Mouse (Mus musculus): Measurements from ENCODE around the gene Angptl7.

The Angptl7 gene

GRCm38 (mm10) chr4:148500410-148500867 is at the start of gene Angptl7:
TSS of gene Angptl7 (minus strand) at chr4:148500460.
- DNase-seq (ENCODE audit: low spot score in 2 of 2): no peak

- DNase-seq (ENCODE audit: low spot score in 2 of 2): no peak
These were observed 48.8 kb upstream of the Angptl7 start for GRCm38 (mm10) chr4:148549106-148549505.

DNA sequence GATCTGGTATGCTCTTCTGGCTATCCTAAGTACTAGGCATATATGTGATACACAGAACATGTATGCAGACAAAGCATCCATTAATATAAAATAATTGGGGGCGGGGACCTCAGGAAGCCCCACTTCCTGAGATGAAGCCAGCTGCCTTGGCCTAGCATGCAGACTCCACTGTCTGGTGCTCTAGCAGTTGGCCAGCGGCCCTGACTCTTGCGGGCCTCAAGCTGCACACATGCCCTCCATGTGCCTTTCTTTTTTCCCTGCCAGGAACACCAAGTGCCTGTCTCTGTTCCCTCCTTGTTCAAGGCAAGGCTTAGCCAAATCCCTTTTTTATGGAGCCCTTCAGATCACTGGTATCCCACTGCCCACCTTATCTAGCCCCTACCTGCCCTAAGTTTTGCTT is 35.6 kb upstream of the Angptl7 start:
- DNase-seq (ENCODE audit: low spot score in 2 of 2): no peak

- DNase-seq (ENCODE audit: low spot score in 2 of 2): peak; percentile 32 to 33
These were observed 33.5 kb upstream of the Angptl7 start for GRCm38 (mm10) chr4:148533613-148534328.

- DNase-seq (ENCODE audit: low spot score in 2 of 2): no peak
These were observed 32.3 kb upstream of the Angptl7 start for GRCm38 (mm10) chr4:148532516-148532915.

GRCm38 (mm10) chr4:148531341-148531740 is 31.1 kb upstream of the Angptl7 start:
- no peak for DNase-seq (ENCODE audit: low spot score in 2 of 2)

DNA sequence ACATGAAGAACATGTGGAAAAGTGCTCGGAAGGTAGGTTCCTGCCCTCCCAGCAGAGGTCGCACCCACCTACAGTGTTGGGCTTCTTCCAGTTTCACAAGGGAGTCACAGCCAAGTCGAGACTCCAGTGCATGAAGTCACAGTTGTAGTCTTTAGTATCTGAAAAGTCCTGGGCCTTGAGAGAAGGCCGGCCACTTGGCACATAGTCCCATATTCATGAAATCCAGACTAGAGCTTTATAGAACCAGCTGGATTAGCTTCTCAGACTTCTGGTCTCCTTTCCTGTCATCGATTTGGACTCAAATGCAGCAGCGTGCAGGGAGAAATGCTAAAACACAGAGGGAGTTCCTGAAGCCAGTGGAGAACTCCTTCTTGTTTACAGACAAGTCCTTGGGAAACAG is 30.5 kb upstream of the Angptl7 start:
- no peak for DNase-seq (ENCODE audit: low spot score in 2 of 2)

GRCm38 (mm10) chr4:148530351-148530750 is 30.1 kb upstream of the Angptl7 start:
- no peak for DNase-seq (ENCODE audit: low spot score in 2 of 2)

DNA sequence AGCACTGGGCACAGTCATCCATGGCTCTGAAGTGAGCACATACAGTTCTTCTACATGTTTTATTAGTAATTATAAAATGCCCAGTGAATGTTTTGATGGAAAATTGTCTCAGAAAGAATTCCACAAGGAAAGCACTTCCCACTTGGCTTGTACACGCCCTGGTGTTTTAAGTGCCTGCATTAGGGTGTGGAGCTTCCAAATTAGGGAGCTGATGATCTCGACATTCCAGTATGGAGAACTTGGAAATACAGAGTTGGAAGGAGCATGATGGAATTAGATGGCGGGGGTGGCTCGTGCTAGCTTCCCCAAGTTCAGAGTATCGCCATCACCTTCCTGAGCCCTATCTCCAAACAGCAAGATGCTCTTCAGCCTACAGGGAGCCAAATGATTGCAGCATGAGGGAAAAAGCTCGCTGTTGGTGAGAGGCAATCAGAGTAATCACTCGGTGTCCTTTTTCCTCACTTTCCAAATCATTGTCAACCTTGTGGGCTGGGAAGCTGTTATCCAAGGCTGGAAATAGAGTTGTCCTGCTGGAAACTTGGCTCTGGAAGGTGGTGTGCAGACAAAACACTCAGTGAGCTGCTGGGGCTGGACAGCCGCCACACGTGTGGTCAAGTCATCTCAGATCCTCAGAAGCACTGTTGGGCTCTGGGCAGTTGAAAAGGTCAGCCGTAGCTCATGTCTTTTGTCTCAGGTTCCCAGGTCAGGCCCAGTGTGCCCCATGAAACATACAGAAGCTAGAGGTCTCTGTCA is 27.1 kb upstream of the Angptl7 start:
- DNase-seq (ENCODE audit: low spot score in 2 of 2): no peak

DNA sequence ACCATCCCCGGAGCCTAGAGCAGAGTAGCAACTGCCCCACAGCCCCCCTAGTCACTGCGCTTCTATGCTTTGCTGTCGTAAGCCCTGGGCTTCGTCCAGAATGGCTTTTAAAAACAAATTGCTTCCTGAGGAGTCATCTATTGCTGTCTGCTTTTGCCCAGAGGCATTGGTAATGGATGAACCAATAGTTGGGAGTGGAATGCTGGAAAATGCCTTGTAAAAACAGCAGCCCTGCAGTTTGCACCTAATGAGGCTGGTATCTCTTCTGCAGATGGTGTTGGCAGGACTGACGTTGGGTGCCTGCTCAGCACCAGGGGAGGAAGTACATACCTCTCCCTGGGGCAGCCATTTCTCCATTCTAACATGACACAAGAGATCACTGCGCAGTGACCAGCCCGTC is 23.3 kb upstream of the Angptl7 start:
- no peak for DNase-seq (ENCODE audit: low spot score in 2 of 2)

- no peak for DNase-seq (ENCODE audit: low spot score in 2 of 2)
These were observed 18.1 kb upstream of the Angptl7 start for GRCm38 (mm10) chr4:148518235-148518795.

DNA sequence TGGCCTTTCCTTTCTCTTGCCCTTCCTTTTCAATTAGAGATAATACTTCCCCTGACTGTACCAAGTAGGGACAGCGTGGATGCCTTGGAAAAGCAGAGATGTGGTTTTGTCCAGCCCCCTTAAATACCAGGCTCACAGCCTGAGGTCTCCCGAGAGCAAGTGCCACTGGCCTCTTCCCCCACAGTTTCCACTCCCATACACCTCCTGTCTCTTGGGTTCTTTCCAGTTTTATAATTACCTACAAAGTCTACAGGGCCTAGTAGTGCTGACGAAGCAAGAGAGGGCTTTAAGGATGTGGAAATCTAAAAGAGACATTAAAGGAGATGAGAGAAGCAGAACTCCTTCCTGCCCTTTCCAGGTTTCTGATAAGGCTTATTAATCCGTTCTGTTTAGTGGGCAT is 17.5 kb upstream of the Angptl7 start:
- no peak for DNase-seq (ENCODE audit: low spot score in 2 of 2)

- DNase-seq (ENCODE audit: low spot score in 2 of 2): no peak
These were observed 15.1 kb upstream of the Angptl7 start for GRCm38 (mm10) chr4:148515313-148515712.

- no peak for DNase-seq (ENCODE audit: low spot score in 2 of 2)
These were observed 12.8 kb upstream of the Angptl7 start for GRCm38 (mm10) chr4:148513021-148513559.

- no peak for DNase-seq (ENCODE audit: low spot score in 2 of 2)
These were observed 11.1 kb upstream of the Angptl7 start for GRCm38 (mm10) chr4:148511334-148511733.

GRCm38 (mm10) chr4:148510691-148511090 is 10.4 kb upstream of the Angptl7 start:
- no peak for DNase-seq (ENCODE audit: low spot score in 2 of 2)

DNA sequence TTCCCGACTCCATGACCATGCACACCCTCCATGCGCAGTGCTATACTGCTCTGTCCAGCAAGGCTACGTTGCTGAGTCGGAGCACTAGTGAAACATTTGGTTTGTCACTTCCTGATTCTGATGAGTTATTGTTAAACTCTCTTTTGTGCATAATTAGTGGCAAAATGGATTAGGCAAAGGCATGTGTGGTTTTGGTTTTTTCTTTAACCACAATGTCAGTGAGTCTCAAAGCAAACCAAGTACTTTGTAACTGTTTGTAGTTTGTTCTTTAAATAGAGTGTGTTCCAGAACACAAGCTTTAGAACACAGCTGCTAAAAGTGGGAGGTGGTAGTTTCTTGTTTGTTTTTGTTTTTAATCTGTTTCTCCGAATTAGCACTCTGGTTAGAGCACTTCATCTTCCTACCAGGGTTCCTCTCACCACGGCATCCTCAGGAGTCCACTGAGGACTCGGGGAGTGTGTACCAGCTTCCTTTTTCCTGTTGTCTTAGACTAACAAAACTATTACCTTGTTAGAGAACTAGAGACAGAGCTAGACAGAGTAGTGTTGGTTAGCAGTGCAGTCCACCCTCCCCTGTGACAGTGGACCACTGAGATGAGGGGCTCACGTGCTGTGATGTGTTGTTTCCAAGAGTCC is 9.3 kb upstream of the Angptl7 start:
- DNase-seq (ENCODE audit: low spot score in 2 of 2): no peak

DNA sequence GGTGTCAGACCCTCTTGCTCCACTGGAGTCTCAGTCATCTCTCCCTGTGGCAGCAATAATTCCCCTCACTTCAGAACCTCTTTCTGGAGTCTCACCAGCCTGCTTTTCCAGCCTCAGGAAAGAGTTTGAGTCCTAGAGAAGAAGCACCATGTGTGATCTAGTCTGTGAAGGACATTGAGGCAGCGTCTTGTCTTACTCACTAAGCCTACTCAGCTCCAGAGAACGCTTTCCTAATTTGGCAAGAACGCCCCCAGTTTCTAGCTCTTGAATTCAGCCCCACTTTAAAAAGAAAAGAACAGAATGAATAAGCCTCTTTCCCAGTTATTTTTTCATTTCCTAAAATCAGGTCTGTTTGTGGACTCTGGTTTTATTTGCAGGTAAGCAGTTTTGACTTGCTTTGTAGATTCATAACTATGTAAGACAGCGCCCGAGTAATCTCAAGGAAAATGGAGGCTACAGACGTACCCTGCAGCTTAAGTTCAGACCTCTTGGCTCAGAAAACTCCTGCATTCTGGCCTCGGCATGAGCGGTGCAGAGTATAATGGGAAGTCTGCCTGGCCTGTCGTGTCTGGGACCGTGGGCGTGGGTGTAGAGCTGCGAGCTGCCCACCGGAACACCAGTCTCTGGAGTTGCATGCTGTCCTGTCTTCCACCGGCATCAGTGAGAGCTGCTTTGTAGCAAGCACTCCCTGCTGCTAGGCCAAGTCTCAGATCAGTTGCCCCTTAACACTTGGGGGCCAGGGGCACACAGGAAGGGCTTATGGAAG is 8.0 kb upstream of the Angptl7 start:
- no peak for DNase-seq (ENCODE audit: low spot score in 2 of 2)

DNA sequence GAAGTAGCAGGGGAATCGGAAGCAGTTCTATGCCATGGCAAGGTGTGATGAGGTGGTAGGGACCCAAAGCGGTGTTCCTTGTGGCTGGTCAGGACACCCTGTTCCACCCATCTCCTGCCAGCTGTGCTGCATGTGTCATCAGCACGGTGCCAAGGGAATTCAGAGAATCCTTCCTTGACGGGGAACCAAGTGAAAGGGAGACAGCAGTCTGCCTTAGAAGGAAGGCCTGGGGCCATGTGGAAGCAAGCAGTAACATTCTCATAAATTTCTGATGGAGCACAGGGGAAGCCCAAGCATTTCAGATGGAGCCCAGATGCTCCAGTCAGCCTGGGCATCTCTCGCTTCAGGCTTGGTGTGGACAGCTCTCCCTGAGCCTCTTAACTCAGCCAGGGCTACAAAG is 7.3 kb upstream of the Angptl7 start:
- DNase-seq (ENCODE audit: low spot score in 2 of 2): no peak

DNA sequence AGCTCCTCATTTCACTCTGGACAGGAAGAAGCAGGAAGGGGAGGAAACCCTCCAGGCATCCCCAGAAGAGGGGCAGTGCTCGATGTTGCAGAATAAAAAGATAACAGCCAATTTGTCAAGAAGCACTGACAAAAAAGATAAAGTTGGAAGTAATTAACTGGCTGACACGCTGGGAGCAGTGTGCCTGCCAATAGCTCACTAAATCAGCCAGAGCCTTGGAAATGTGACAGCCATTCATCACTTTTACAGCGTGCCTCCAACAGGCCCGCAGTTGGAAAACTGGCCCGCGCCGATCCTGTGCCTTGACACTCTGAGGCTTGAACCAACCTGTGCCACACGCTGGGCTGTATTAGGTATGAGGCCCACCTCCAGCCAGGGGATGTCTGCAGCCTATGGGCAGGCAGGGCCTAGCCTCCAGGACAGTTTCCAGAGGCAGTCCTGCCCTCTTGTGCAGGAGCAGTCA is 4.3 kb upstream of the Angptl7 start:
- peak in 1 of 2 experiments; percentile 33 for DNase-seq (ENCODE audit: low spot score in 2 of 2)
